Mouse (Mus musculus): ENCODE measurements around the gene Ankrd39. TPM values are rescaled to one million over a fixed set of nuclear protein-coding genes. Genes with fewer than 3 reads are reported as not detected.

Ankrd39 gene
- polyA plus RNA-seq, 1 experiment from 2014 or later = 22.0 TPM

DNA sequence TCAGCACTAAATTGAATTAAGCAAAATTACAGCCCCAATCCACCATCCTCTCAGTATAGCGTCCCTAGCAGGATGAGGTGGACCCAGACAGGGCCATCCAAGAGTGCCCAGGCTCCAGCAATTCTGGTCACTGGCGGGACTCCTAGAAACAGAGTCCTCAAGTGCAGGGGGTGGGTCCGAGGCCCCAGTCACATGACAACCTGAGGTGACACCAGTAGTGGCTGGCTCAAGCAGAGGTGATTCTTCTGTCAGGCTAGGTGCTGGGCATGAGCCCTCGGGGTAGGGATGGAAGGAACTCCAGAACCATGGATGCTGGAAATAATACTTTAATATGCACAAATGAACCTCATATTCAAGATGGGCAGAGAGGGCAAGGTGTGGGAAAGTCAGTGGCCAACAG lies 15.1 kb upstream of the Ankrd39 start:
- no peaks in the 10 kb centered on the region for H3K27me3 ChIP-seq (ENCODE audit: insufficient read depth, low read length)
- H3K36me3 ChIP-seq (ENCODE audit: insufficient read depth, low read length) = no peaks in the 10 kb centered on the region
- H3K9me3 ChIP-seq (replicated peaks; ENCODE audit: low read length) = no peaks in the 10 kb centered on the region
- H3K4me2 ChIP-seq (ENCODE audit: low read length) = no peak overlapping the region
- no peak overlapping the region for H3K4me3 ChIP-seq (replicated peaks; ENCODE audit: low read depth, low read length)
- no peak for ATAC-seq (replicated peaks; ENCODE audit: low FRiP score, low read depth)
- 64% methylated on average over 4 of the region's 4 CpGs for WGBS
- H3K27ac ChIP-seq = no peak overlapping the region
- H3K9ac ChIP-seq (ENCODE audit: low read depth, low read length) = no peak overlapping the region
- H3K4me1 ChIP-seq (replicated peaks; ENCODE audit: insufficient read depth, low read length) = peaks cover 29% of the 10 kb centered on the region
- DNase-seq (ENCODE audit: low spot score) = no peak
- no peak for TF ChIP-seq CTCF (IDR thresholded peaks at IDR 0.05; ENCODE audit: low read depth)

DNA sequence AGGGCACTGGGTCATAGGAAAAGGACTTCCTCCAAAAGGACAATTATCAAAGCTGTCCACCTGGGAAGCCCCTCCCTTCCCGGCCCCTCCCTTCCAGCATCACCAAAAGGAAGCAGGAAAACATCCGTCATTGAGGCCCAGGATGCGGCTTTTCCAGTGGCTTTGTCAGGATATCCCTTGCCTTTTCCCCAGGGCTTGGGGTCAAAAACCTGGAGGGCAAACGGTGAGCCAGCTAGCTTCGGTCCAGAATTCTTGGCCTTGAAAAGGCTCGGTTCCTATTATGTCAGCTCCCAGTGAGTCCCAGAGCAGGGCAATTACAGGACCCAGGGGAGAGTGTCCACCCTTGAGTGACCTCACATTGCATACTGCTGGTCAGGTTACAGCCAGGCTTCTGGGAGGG lies 13.7 kb upstream of the Ankrd39 start:
- H3K36me3 ChIP-seq (ENCODE audit: insufficient read depth, low read length) = no peaks in the 10 kb centered on the region
- H3K27me3 ChIP-seq (ENCODE audit: insufficient read depth, low read length) = no peaks in the 10 kb centered on the region
- ATAC-seq (replicated peaks; ENCODE audit: low FRiP score, low read depth) (no peak), DNase-seq (ENCODE audit: low spot score) (peak; percentile 76)
- peaks cover 27% of the 10 kb centered on the region for H3K4me1 ChIP-seq (replicated peaks; ENCODE audit: insufficient read depth, low read length)
- TF ChIP-seq CTCF (IDR thresholded peaks at IDR 0.05; ENCODE audit: low read depth) = no peak
- no peak overlapping the region for H3K4me2 ChIP-seq (ENCODE audit: low read length)
- WGBS = 20% methylated on average over 6 of the region's 6 CpGs
- H3K9ac ChIP-seq (ENCODE audit: low read depth, low read length) = no peak overlapping the region
- no peak overlapping the region for H3K4me3 ChIP-seq (replicated peaks; ENCODE audit: low read depth, low read length)
- H3K9me3 ChIP-seq (replicated peaks; ENCODE audit: low read length) = no peaks in the 10 kb centered on the region
- peak overlapping the region; percentile 63 for H3K27ac ChIP-seq

DNA sequence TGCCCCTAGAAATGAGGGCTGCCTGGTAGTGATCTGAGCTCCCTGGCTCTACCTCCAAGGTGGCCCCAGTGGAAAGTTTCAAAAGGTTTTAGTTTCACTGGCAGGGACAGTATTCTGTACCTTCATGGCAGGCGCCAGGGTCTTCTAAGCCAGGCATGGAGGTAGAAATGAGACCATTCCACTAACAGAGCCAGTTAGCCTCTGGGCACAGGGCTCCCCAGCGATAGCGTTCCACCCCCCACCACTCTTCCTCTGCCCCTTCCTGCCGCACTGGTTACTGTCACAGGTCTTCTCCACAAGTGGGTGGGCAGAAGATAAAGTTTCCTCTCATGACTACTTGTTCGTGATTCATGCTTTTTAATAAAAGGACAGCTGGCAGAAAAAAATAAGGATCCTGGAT lies 12.6 kb upstream of the Ankrd39 start:
- Histone ChIP-seq H3K9me3 (replicated peaks; ENCODE audit: low read length) (no peaks in the 10 kb centered on the region), H3K4me2 (ENCODE audit: low read length) (no peak overlapping the region), H3K4me3 (replicated peaks; ENCODE audit: low read depth, low read length) (no peak overlapping the region), H3K9ac (ENCODE audit: low read depth, low read length) (no peak overlapping the region), H3K27ac (no peak overlapping the region), H3K27me3 (ENCODE audit: insufficient read depth, low read length) (no peaks in the 10 kb centered on the region), H3K4me1 (replicated peaks; ENCODE audit: insufficient read depth, low read length) (peaks cover 37% of the 10 kb centered on the region), H3K36me3 (ENCODE audit: insufficient read depth, low read length) (no peaks in the 10 kb centered on the region)
- WGBS = 43% methylated on average over 5 of the region's 5 CpGs
- DNase-seq (ENCODE audit: low spot score) = no peak
- no peak for ATAC-seq (replicated peaks; ENCODE audit: low FRiP score, low read depth)
- no peak for TF ChIP-seq CTCF (IDR thresholded peaks at IDR 0.05; ENCODE audit: low read depth)

DNA sequence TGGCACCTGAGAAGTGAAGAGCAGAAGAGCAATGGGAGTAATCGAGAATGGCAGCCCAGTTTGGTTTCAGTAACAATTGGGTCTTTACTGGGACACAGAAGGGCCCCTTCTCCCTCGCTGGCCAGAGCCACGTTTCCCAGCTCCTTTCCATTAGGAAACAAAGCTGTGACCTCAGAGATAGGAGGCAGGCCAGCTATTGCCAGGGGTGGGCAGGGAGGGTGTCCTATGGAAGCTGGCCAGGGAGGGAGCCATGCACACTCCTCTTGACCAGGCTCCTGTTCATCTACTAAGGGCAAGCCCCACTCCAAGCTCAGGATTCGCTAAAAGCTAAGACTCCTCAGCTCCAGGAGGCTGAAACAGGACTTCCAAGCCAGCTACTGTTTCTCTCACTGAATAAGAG lies 12.0 kb upstream of the Ankrd39 start:
- peaks cover 43% of the 10 kb centered on the region for H3K4me1 ChIP-seq (replicated peaks; ENCODE audit: insufficient read depth, low read length)
- no peaks in the 10 kb centered on the region for H3K27me3 ChIP-seq (ENCODE audit: insufficient read depth, low read length)
- H3K9me3 ChIP-seq (replicated peaks; ENCODE audit: low read length) = no peaks in the 10 kb centered on the region
- peak overlapping the region; percentile 67 for H3K4me2 ChIP-seq (ENCODE audit: low read length)
- TF ChIP-seq CTCF (IDR thresholded peaks at IDR 0.05; ENCODE audit: low read depth) = no peak
- DNase-seq (ENCODE audit: low spot score) = no peak
- 22% methylated on average over 4 of the region's 4 CpGs for WGBS
- H3K27ac ChIP-seq = peak overlapping the region; percentile 99
- H3K9ac ChIP-seq (ENCODE audit: low read depth, low read length) = peak overlapping the region; percentile 96
- H3K36me3 ChIP-seq (ENCODE audit: insufficient read depth, low read length) = no peaks in the 10 kb centered on the region
- H3K4me3 ChIP-seq (replicated peaks; ENCODE audit: low read depth, low read length) = peak overlapping the region; percentile 82
- no peak for ATAC-seq (replicated peaks; ENCODE audit: low FRiP score, low read depth)

DNA sequence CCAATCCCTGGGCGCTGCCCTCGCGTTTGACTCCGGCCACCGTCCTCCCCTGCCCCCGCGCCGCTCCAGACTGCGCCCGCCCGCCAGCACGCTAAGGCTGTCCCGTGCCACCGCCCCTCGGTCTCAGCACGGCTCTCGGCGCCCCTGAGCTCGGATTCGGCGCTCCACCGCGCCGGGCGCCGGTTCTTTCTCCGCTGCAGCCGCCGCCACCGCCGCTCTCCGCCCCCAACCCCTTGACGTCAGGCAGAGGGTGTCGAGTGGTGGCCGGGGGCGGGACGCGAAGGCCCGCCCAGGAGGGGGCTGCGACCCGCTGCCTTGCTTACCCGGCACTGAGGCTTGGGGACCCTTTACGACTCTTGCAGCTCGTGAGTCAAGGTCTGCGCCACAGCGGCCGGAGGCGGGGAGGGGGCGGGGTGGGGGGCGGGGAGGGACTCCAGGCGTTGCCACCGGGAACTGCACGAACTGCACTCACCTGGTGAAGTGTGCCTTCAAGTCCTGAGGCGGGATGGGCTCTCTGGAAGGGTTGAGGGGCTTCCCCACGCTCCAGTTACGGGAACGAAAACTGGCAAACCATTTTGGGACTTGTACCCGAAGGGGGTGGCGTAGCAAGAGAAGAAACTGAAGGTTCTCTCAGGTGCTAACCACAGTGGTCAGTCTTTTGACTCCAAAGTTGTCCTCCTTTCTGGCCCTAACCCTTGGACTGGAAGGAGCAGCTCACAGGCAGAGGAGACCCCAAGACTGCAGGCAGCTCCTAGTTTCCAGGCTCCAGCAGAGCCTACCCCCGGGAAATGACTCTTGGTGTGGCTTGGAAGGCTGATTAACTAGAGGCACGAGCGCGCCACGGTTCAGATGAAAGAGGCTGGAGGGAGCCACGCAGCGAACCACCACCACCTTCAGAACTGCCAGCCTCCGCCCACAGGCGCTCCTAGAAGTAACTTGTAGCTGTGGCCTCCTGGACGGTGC lies 11.1 kb upstream of the Ankrd39 start, which contains the start of gene Sema4c:
Gene Sema4c, minus strand, starts transcription at position 319 of the 963 bp plus-strand sequence.
- Histone ChIP-seq H3K4me2 (ENCODE audit: low read length) (peak within 1 kb of the TSS; percentile 67), H3K36me3 (ENCODE audit: insufficient read depth, low read length) (peaks cover 7% of the 10 kb centered on the region), H3K27ac (peak within 1 kb of the TSS; percentile 99), H3K9me3 (replicated peaks; ENCODE audit: low read length) (no peaks in the 10 kb centered on the region), H3K9ac (ENCODE audit: low read depth, low read length) (peak within 1 kb of the TSS; percentile 96), H3K27me3 (ENCODE audit: insufficient read depth, low read length) (no peaks in the 10 kb centered on the region), H3K4me3 (replicated peaks; ENCODE audit: low read depth, low read length) (peak within 1 kb of the TSS; percentile 82), H3K4me1 (replicated peaks; ENCODE audit: insufficient read depth, low read length) (peaks cover 42% of the 10 kb centered on the region)
- under 1% methylated on average over 69 of the region's 69 CpGs for WGBS
- peak; percentile 47 for ATAC-seq (replicated peaks; ENCODE audit: low FRiP score, low read depth)
- peak; percentile 94 for DNase-seq (ENCODE audit: low spot score)
- TF ChIP-seq CTCF (IDR thresholded peaks at IDR 0.05; ENCODE audit: low read depth) = no peak

DNA sequence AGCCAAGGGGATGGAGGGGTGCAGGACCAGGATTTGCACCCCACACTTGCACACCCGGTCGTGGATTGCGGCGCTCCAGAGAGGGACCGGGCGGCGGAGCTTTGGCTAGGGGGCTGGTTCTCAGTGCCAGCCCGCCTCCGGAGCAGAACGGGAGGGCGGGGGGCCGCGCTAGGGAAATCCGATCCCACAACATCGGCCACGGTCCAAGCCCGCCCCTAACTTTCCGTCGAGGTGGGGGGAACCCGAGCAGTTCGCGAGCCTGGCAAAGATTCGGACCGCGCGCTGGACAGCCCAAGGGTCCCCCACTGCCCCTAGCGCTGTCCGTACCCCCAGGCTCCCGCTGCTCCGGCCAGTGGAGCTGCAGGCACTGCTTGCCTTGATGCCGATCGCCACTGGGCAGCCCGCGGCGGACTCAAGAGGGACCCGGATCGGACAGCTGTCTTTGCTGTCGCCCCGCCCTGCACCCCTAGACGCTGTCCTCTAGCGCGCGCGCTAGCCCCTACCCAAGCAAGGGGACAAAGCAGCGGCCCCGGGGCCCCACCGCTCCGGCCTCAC lies 10.3 kb upstream of the Ankrd39 start:
- WGBS = under 1% methylated on average over 48 of the region's 48 CpGs
- Histone ChIP-seq H3K9ac (ENCODE audit: low read depth, low read length) (peak overlapping the region; percentile 96), H3K4me1 (replicated peaks; ENCODE audit: insufficient read depth, low read length) (peaks cover 42% of the 10 kb centered on the region), H3K27ac (peak overlapping the region; percentile 99), H3K4me3 (replicated peaks; ENCODE audit: low read depth, low read length) (peak overlapping the region; percentile 82), H3K27me3 (ENCODE audit: insufficient read depth, low read length) (no peaks in the 10 kb centered on the region), H3K4me2 (ENCODE audit: low read length) (peak overlapping the region; percentile 67), H3K9me3 (replicated peaks; ENCODE audit: low read length) (no peaks in the 10 kb centered on the region), H3K36me3 (ENCODE audit: insufficient read depth, low read length) (peaks cover 15% of the 10 kb centered on the region)
- no peak for TF ChIP-seq CTCF (IDR thresholded peaks at IDR 0.05; ENCODE audit: low read depth)
- DNase-seq (ENCODE audit: low spot score) (peak; percentile 96), ATAC-seq (replicated peaks; ENCODE audit: low FRiP score, low read depth) (peak; percentile 68)
